Mouse (Mus musculus) hindbrain, postnatal 0 days (tissue): ENCODE data around the gene Krtap4-16. TPM values are rescaled to one million over a fixed set of nuclear protein-coding genes. Genes with fewer than 3 reads are reported as not detected.
"Not testable (repeated sequence)": the region's sequence is repeated elsewhere in the genome, so short reads cannot be mapped to it uniquely, and the experiment has no call there.

Experiments
- ATAC-seq: fragments of 200-750 bp; cut with Nextera tagmentation; 2 replicates; pipeline ENCODE4 v1.8.0; 2017; ENCODE audit warnings: mild to moderate bottlenecking, moderate TSS enrichment, moderate library complexity
- DNase-seq: peaks from one replicate; pipeline ENCODE4 v3.0.0-alpha.2; 2015; ENCODE audit warnings: low spot score
- H3K27ac ChIP-seq: fragments of 300-500 bp; sonication (generic); 2 replicates; pipeline ENCODE4 v1.5.1; 2014; ENCODE audit warnings: mild to moderate bottlenecking
- H3K27me3 ChIP-seq: fragments of 300-500 bp; sonication (generic); 2 replicates; pipeline ENCODE4 v1.6.1; 2014; ENCODE audit warnings: low read length, mixed read lengths; ENCODE audit not compliant: insufficient read depth
- H3K36me3 ChIP-seq: fragments of 300-500 bp; sonication (generic); 2 replicates; pipeline ENCODE4 v1.6.1; 2014; ENCODE audit warnings: low read length, mixed read lengths; ENCODE audit not compliant: insufficient read depth
- H3K4me1 ChIP-seq: fragments of 300-500 bp; sonication (generic); 2 replicates; pipeline ENCODE4 v1.6.1; 2014; ENCODE audit warnings: antibody characterized with exemption, low read length, mixed read lengths; ENCODE audit not compliant: insufficient read depth
- H3K4me2 ChIP-seq: fragments of 300-500 bp; sonication (generic); 2 replicates; pipeline ENCODE4 v1.6.1; 2014; ENCODE audit warnings: low read depth, mild to moderate bottlenecking, low read length, moderate library complexity, mixed read lengths
- H3K4me3 ChIP-seq: fragments of 300-500 bp; sonication (generic); 2 replicates; pipeline ENCODE4 v1.5.1; 2014; ENCODE audit warnings: low read length
- H3K9ac ChIP-seq: fragments of 300-500 bp; sonication (generic); replicated peaks from 2 replicates; pipeline ENCODE4 v1.6.1; 2014; ENCODE audit warnings: mild to moderate bottlenecking, low read length, moderate library complexity, mixed read lengths
- H3K9me3 ChIP-seq: fragments of 300-500 bp; sonication (generic); 2 replicates; pipeline ENCODE4 v1.6.1; 2016; ENCODE audit warnings: low read length, mixed read lengths
- CTCF ChIP-seq: IDR thresholded peaks from 2 replicates; pipeline ENCODE4 v1.5.1; 2016; ENCODE audit warnings: antibody characterized with exemption, control low read depth, low read depth
- WGBS: fragments of 180-500 bp; shearing (Covaris S2); extraction: QIAGEN DNeasy Blood & Tissue Kit; methylation state at CpG from one replicate; pipeline ENCODE4 v1.1.7; 2014; 5-methylcytosine and 5-hydroxymethylcytosine counted together
- polyA plus RNA-seq: library from polyadenylated mRNA; unstranded; fragments of >200 nt; fragmentation: Nextera tagmentation; extraction: Ambion mirVana; gene quantifications from 2 replicates; pipeline ENCODE4 v1.2.1, GENCODE M21; 2015
- total RNA-seq: library from RNA; depleted of rRNA; stranded (reverse); fragments of >200 nt; gene quantifications from 2 replicates; pipeline ENCODE4 v1.2.3, GENCODE M21; 2014; rRNA removed

Gene Krtap4-16
- total and polyA plus RNA-seq, 2 experiments from 2014 or later, result not detected

DNA sequence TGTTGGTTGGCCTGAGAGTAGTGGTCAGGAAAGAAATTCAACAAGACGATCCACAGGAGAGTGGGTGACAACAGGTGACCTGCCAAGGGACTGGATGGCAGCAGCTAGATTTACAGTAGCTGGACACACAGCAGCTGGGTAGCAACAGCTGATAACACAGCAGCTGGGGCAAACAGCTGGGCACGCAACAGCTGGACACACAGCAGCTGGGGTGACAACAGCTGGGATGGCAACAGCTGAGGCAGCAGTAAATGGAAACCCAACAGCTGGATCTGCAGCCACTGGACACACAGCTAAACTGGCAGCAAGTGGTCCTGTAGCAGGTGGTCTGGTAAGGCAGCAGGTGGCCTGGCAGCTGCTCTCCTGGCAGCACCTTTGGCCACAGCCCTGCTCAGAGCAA lies 4.7 kb downstream of the Krtap4-16 start:
- Histone ChIP-seq H3K4me1 (no peaks in the 10 kb centered on the region), H3K9ac (no peak overlapping the region), H3K36me3 (no peaks in the 10 kb centered on the region), H3K4me3 (no peak overlapping the region), H3K4me2 (no peak overlapping the region), H3K9me3 (no peaks in the 10 kb centered on the region), H3K27ac (no peak overlapping the region), H3K27me3 (no peaks in the 10 kb centered on the region)
- DNase-seq (no peak), ATAC-seq (no peak)
- WGBS, result 84% methylated on average over 2 of the region's 2 CpGs
- no peak for TF ChIP-seq CTCF

DNA sequence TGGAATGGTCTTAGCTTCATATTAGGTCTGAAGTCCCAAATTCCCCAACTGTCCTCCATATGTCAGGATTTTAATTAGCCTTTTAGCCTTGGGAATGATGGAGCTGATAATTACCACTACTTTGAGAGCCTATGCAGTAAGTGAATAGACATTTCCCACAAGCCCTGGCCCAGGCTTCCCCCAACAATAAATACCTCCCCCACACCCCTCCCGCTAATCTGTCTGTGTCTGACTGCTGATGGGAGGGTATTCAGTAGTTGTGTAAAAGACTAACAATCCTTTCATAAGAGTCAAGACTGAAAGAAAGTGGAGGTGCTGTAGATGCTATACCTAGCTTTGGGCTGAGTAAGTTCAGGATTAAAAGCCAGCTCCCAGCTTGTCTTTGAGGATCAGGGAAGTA lies 9.2 kb downstream of the Krtap4-16 start:
- no peaks in the 10 kb centered on the region for H3K36me3 ChIP-seq
- H3K4me3 ChIP-seq, result no peak overlapping the region
- ATAC-seq (no peak), DNase-seq (no peak)
- H3K27me3 ChIP-seq, result no peaks in the 10 kb centered on the region
- H3K9me3 ChIP-seq, result no peaks in the 10 kb centered on the region
- H3K27ac ChIP-seq, result no peak overlapping the region
- TF ChIP-seq CTCF, result no peak
- 78% methylated on average over 1 of the region's 1 CpGs for WGBS
- H3K9ac ChIP-seq, result no peak overlapping the region
- no peak overlapping the region for H3K4me2 ChIP-seq
- no peaks in the 10 kb centered on the region for H3K4me1 ChIP-seq

DNA sequence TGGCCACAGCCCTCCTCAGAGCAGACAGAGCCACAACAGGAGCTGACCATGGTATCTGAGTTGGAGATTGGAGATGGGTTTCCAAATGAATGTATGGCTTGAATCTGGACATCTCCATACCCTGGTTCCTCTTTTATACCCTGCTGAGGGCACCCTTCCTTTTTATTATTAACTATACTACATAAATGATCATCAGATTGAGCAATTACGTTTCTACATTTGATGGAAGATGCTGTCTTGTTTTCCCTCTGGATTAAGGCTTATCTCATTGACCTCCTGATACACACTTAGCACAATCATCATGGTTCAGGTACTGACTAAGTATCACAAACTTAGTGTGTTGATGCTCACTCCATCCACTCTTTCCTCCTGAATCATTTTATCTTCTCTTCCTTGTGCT lies 13.4 kb downstream of the Krtap4-16 start, which contains the start of gene 2300003K06Rik:
Gene 2300003K06Rik, minus strand, starts transcription at position 101 of the 400 bp plus-strand sequence.
- H3K4me1 ChIP-seq, result no peaks in the 10 kb centered on the region
- no peak for TF ChIP-seq CTCF
- no peaks in the 10 kb centered on the region for H3K27me3 ChIP-seq
- WGBS, result 61% methylated on average over 1 of the region's 1 CpGs
- H3K4me2 ChIP-seq, result no peak within 1 kb of the TSS
- H3K9me3 ChIP-seq, result no peaks in the 10 kb centered on the region
- DNase-seq (no peak), ATAC-seq (no peak)
- no peak within 1 kb of the TSS for H3K9ac ChIP-seq
- H3K4me3 ChIP-seq, result no peak within 1 kb of the TSS
- H3K36me3 ChIP-seq, result no peaks in the 10 kb centered on the region
- no peak within 1 kb of the TSS for H3K27ac ChIP-seq

DNA sequence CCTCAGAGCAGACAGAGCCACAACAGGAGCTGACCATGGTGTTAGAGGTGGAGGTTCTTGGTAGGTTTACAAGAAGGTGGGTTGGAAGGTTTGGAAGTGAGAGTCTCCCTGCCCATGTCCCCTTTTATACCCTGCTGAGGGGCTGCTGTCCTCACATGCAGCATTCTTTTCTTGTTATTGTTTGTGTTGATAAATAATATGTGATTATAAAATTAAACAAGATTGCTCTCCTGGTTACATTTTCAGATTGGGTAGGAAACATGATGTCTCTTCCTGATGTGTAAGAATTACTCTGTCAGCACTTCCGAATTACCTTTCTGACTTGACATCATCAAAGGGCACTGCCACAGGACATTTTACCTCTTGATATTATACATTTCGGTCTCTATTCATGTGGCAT lies 35.8 kb downstream of the Krtap4-16 start, which contains the start of gene Gm11564:
Gene Gm11564, minus strand, starts transcription at position 101 of the 400 bp plus-strand sequence.
- whole genome bisulfite sequencing, result 95% methylated on average over 2 of the region's 2 CpGs
- ATAC-seq, H3K27ac ChIP-seq, H3K9ac ChIP-seq, DNase-seq, H3K4me3 ChIP-seq, H3K36me3 ChIP-seq, H3K4me2 ChIP-seq, H3K9me3 ChIP-seq, H3K4me1 ChIP-seq, H3K27me3 ChIP-seq: not testable (repeated sequence)

DNA sequence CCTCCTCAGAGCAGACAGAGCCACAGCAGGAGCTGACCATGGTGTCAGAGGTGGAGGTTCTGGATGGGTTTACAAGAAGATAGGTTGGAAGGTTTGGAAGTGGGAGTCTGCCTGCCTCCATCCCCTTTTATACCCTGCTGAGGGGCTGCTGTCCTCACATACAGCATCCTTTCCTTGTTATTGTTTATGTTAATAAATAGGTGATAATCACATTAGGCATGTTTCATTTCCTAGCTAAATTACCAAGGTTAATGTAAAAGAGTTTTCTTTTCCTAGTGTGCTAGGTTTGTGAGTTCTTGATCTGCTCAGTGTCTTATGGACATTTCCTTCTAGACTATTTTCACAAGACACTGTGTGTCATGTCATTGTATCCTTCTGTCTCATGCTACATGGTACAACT lies 41.6 kb downstream of the Krtap4-16 start, which contains the start of gene Krtap4-13:
Gene Krtap4-13, minus strand, starts transcription at position 101 of the 400 bp plus-strand sequence.
- H3K4me3 ChIP-seq, H3K9me3 ChIP-seq, H3K27me3 ChIP-seq, H3K27ac ChIP-seq, H3K36me3 ChIP-seq, H3K4me2 ChIP-seq, H3K9ac ChIP-seq, H3K4me1 ChIP-seq, DNase-seq, ATAC-seq: not testable (repeated sequence)

DNA sequence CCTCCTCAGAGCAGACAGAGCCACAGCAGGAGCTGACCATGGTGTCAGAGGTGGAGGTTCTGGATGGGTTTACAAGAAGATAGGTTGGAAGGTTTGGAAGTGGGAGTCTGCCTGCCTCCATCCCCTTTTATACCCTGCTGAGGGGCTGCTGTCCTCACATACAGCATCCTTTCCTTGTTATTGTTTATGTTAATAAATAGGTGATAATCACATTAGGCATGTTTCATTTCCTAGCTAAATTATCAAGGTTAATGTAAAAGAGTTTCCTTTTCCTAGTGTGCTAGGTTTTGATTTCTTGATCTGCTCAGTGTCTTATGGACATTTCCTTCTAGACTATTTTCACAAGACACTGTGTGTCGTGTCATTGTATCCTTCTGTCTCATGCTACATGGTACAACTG lies 47.1 kb downstream of the Krtap4-16 start, which contains the start of gene Gm11554:
Gene Gm11554, minus strand, starts transcription at position 101 of the 400 bp plus-strand sequence.
- H3K9me3 ChIP-seq, H3K9ac ChIP-seq, H3K27ac ChIP-seq, H3K4me1 ChIP-seq, DNase-seq, ATAC-seq, H3K4me2 ChIP-seq, H3K27me3 ChIP-seq, H3K4me3 ChIP-seq, H3K36me3 ChIP-seq: not testable (repeated sequence)
- WGBS, result no CpG with 5 or more reads among the region's 1 CpGs

Other genes with a start within 250 kb of the Krtap4-16 start
Only the 30 nearest of the 38 such genes appear.
- gene Krtap4-7, start 207.5 kb downstream of the Krtap4-16 start, total RNA-seq, result not detected in 2 replicates
- not detected in 2 replicates for gene Krtap4-7, start 207.5 kb downstream of the Krtap4-16 start, polyA plus RNA-seq
- gene Gm11555, start 201.4 kb downstream of the Krtap4-16 start, total RNA-seq, result not detected in 2 replicates
- gene Gm11555, start 201.4 kb downstream of the Krtap4-16 start, polyA plus RNA-seq, result not detected in 2 replicates
- gene Gm11563, start 192.6 kb downstream of the Krtap4-16 start, total RNA-seq, result not detected in 2 replicates
- not detected in 2 replicates for gene Gm11563, start 192.6 kb downstream of the Krtap4-16 start, polyA plus RNA-seq
- gene Krtap4-6, start 185.6 kb downstream of the Krtap4-16 start, total RNA-seq, result not detected in 2 replicates
- gene Krtap4-6, start 185.6 kb downstream of the Krtap4-16 start, polyA plus RNA-seq, result not detected in 2 replicates
- not detected in 2 replicates for gene Gm14190, start 160.9 kb downstream of the Krtap4-16 start, total RNA-seq
- not detected in 2 replicates for gene Gm14190, start 160.9 kb downstream of the Krtap4-16 start, polyA plus RNA-seq
- gene Gm14180, start 117.3 kb downstream of the Krtap4-16 start, total RNA-seq, result not detected in 2 replicates
- not detected in 2 replicates for gene Gm14180, start 117.3 kb downstream of the Krtap4-16 start, polyA plus RNA-seq
- gene Gm11595, start 78.7 kb downstream of the Krtap4-16 start, total RNA-seq, result not detected in 2 replicates
- gene Gm11595, start 78.7 kb downstream of the Krtap4-16 start, polyA plus RNA-seq, result not detected in 2 replicates
- gene Krtap4-8, start 70.9 kb downstream of the Krtap4-16 start, total RNA-seq, result not detected in 2 replicates
- gene Krtap4-8, start 70.9 kb downstream of the Krtap4-16 start, polyA plus RNA-seq, result not detected in 2 replicates
- not detected in 2 replicates for gene Krtap4-9, start 66.4 kb downstream of the Krtap4-16 start, total RNA-seq
- gene Krtap4-9, start 66.4 kb downstream of the Krtap4-16 start, polyA plus RNA-seq, result not detected in 2 replicates
- gene Gm11596, start 58.1 kb downstream of the Krtap4-16 start, total RNA-seq, result not detected in 2 replicates
- not detected in 2 replicates for gene Gm11596, start 58.1 kb downstream of the Krtap4-16 start, polyA plus RNA-seq
- not detected in 2 replicates for gene Gm11569, start 52.7 kb downstream of the Krtap4-16 start, total RNA-seq
- not detected in 2 replicates for gene Gm11569, start 52.7 kb downstream of the Krtap4-16 start, polyA plus RNA-seq
- gene Gm11554, start 47.2 kb downstream of the Krtap4-16 start, total RNA-seq, result not detected in 2 replicates
- not detected in 2 replicates for gene Gm11554, start 47.2 kb downstream of the Krtap4-16 start, polyA plus RNA-seq
- not detected in 2 replicates for gene Krtap4-13, start 41.7 kb downstream of the Krtap4-16 start, total RNA-seq
- gene Krtap4-13, start 41.7 kb downstream of the Krtap4-16 start, polyA plus RNA-seq, result not detected in 2 replicates
- gene Gm11564, start 35.9 kb downstream of the Krtap4-16 start, total RNA-seq, result not detected in 2 replicates
- not detected in 2 replicates for gene Gm11564, start 35.9 kb downstream of the Krtap4-16 start, polyA plus RNA-seq
- gene 2300003K06Rik, start 13.5 kb downstream of the Krtap4-16 start, total RNA-seq, result not detected in 2 replicates
- not detected in 2 replicates for gene 2300003K06Rik, start 13.5 kb downstream of the Krtap4-16 start, polyA plus RNA-seq
- not detected in 2 replicates for gene Gm11568, start 6.3 kb upstream of the Krtap4-16 start, total RNA-seq
- gene Gm11568, start 6.3 kb upstream of the Krtap4-16 start, polyA plus RNA-seq, result not detected in 2 replicates
- gene Gm11559, start 12.9 kb upstream of the Krtap4-16 start, total RNA-seq, result not detected in 2 replicates
- not detected in 2 replicates for gene Gm11559, start 12.9 kb upstream of the Krtap4-16 start, polyA plus RNA-seq
- gene Krtap9-1, start 21.8 kb upstream of the Krtap4-16 start, total RNA-seq, result not detected in 2 replicates
- not detected in 2 replicates for gene Krtap9-1, start 21.8 kb upstream of the Krtap4-16 start, polyA plus RNA-seq
- gene Gm11567, start 27.6 kb upstream of the Krtap4-16 start, total RNA-seq, result not detected in 2 replicates
- not detected in 2 replicates for gene Gm11567, start 27.6 kb upstream of the Krtap4-16 start, polyA plus RNA-seq
- not detected in 2 replicates for gene Krtap31-1, start 56.3 kb upstream of the Krtap4-16 start, total RNA-seq
- not detected in 2 replicates for gene Krtap31-1, start 56.3 kb upstream of the Krtap4-16 start, polyA plus RNA-seq
- gene Gm11565, start 63.1 kb upstream of the Krtap4-16 start, total RNA-seq, result not detected in 2 replicates
- not detected in 2 replicates for gene Gm11565, start 63.1 kb upstream of the Krtap4-16 start, polyA plus RNA-seq
- not detected in 2 replicates for gene Krtap31-2, start 84.7 kb upstream of the Krtap4-16 start, total RNA-seq
- gene Krtap31-2, start 84.7 kb upstream of the Krtap4-16 start, polyA plus RNA-seq, result not detected in 2 replicates
- gene Krtap9-5, start 96.9 kb upstream of the Krtap4-16 start, total RNA-seq, result not detected in 2 replicates
- not detected in 2 replicates for gene Krtap9-5, start 96.9 kb upstream of the Krtap4-16 start, polyA plus RNA-seq
- gene Krtap29-1, start 127.4 kb upstream of the Krtap4-16 start, total RNA-seq, result not detected in 2 replicates
- gene Krtap29-1, start 127.4 kb upstream of the Krtap4-16 start, polyA plus RNA-seq, result not detected in 2 replicates
- not detected in 2 replicates for gene Krtap16-1, start 135.0 kb upstream of the Krtap4-16 start, total RNA-seq
- 0.09 TPM in 1 of 2 replicates, not detected in the other for gene Krtap16-1, start 135.0 kb upstream of the Krtap4-16 start, polyA plus RNA-seq
- 2.6 and 3.0 TPM in 2 replicates for gene Krtap17-1, start 142.4 kb upstream of the Krtap4-16 start, total RNA-seq
- gene Krtap17-1, start 142.4 kb upstream of the Krtap4-16 start, polyA plus RNA-seq, result 1.6 and 1.8 TPM in 2 replicates
- not detected in 2 replicates for gene Krt33a, start 164.6 kb upstream of the Krtap4-16 start, total RNA-seq
- gene Krt33a, start 164.6 kb upstream of the Krtap4-16 start, polyA plus RNA-seq, result not detected in 2 replicates
- not detected in 2 replicates for gene Krt33b, start 178.3 kb upstream of the Krtap4-16 start, total RNA-seq
- gene Krt33b, start 178.3 kb upstream of the Krtap4-16 start, polyA plus RNA-seq, result 0.11 and 0.29 TPM in 2 replicates
- not detected in 2 replicates for gene Krt34, start 189.9 kb upstream of the Krtap4-16 start, total RNA-seq
- 0.11 TPM in 1 of 2 replicates, not detected in the other for gene Krt34, start 189.9 kb upstream of the Krtap4-16 start, polyA plus RNA-seq
- not detected in 2 replicates for gene Krt31, start 198.9 kb upstream of the Krtap4-16 start, total RNA-seq
- gene Krt31, start 198.9 kb upstream of the Krtap4-16 start, polyA plus RNA-seq, result not detected in 2 replicates